Mouse (Mus musculus) embryo, embryonic 10.5 days (tissue): ENCODE results near the gene Fam120b.

Experiments used
- DNase-seq: peaks from one replicate; pipeline ENCODE4 v3.0.0-alpha.2; 2015; ENCODE audit warnings: low spot score

Fam120b gene

DNA sequence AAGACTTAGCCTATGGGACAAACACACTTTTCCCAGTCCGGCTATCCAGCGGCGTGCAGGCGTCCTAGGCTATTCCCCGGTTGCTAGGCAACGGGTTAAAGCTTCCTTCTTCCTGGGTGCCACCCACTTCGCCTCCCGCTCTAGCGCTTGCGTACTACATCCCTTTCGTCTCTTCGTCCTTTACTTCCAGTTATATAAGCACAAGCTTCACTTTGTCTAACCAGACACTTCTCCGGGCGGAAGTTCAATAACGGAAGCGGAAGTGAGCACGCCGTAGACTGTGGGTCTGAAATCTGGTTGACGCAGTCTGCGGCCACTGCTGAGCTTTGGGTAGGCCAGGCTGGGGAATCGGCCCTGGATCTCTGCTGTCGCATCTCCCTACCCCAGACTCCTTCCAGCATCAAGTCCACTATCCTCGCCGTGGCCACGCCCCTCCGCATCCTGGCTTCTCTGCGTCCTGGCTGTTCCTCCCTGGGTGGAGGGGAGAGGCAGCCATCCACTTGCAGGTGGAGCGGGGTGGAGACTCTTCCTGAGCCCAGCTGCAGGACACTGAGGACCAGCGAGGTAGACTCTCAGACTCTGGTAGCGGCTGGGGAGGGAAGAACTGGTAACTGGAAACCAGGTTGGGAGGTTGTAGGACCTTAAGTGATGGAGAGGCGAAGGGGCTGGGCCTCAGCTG is at the start of gene Fam120b:
Fam120b (plus strand) TSS at position 206 of the 679 bp plus-strand sequence.
- DNase-seq, result peak; percentile 95

DNA sequence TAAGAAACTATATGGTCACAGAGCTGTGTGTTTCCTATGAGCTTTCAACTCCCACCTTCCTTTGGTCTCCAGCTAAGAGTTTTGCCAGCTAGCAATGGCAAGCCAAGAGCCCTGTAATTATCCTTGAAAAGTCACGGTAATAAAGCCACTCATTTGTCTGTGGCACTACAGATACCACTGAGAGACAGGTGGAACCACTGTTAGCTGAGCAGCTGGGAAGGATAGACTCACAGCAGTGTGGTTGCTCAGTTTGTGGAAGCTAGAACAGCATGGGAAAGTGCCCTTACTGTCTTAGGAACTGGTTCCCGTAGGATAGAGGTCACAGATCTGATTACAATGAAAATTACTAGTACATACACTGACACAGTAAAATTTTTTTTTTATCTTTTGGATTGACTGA is 45.9 kb upstream of the Fam120b start:
- no peak for DNase-seq

DNA sequence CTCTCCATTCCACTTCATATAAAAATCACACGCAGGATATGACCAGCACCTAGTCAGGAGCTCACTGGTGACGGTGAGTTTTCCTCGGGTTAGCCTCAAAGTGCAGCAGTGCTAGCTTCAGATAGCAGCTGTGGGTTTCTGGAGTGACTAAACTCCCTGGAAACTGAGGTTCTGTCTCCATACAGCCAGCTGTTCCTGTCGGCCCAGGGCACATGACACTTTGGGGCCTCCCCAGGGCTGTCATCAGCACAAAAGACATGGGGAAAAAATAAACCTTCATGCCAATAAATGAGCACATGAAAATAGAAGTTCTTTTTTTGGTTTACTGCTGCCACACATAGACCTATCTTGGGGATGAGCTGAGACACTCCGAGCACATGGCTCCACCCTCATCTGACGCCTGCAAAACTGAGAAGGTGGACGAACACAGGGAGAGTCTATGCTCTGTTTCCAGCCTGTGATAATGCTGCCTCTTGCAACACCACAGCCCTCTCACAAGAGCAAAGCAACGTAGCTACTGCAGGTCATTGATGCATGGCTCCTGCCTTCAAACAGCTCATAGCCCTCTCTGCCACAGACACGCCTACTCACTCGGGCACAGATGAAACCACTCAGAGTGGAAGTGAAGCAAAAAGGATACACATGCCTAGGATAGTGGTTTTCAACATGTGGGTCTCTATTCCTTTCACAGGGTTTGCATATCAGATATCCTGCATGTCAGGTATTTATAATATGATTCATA is 43.0 kb upstream of the Fam120b start:
- no peak for DNase-seq

DNA sequence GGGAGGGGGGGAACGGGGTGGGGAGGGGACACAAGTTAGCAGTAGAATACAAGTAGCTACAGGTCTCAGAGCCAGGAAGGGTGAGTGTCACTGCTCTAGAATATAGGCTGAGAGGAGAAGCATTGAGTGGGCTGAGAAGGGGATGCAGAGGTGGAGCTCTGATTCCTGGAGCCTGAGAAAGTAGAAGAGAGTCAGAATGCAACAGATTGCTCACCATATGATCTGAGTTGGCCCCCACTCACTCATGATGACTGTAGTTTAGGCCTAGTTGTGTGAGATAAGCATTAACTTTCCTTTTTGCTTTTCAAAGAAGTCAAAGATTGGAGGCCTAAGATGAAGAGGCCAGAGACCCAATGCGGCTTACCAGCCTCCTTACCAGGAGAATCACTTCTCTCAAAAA is 42.0 kb upstream of the Fam120b start:
- DNase-seq, result no peak

DNA sequence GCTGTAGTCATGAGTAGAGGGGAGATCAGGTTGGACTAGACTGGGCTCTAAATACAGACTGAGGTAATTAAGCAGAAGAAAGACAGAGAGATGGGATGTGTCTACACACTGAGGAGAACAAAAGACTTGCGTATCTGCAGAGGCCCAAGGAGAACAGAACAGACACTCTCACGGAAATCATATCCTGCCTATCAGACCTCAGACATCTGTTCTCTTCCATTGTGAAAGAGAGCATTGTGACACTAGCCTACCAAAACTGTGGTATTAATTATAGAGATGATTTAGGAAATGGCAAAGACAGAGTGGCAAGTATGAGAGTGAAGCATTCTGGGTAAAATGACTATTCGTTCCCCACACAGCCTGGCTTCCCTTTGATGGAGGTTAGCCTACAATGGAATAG is 40.9 kb upstream of the Fam120b start:
- no peak for DNase-seq

DNA sequence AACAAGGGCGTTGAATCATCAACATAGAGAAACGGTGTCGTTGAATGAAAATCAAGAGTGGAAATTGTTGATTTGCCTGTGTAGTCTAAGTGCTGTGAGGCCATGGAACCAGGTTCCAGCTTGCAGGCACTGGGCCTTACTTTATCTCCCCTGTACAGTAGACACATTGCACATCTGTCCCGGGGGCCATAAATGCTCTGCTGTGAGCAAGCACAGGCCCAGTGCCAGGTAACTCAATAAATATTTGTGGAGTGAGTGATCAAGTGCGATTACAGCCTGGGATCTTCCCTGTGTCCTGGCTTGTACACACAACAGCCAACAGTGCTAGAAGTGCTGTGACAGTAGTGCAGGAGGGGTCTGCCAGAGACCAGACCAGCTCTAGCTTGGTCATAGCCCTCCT is 39.5 kb upstream of the Fam120b start:
- no peak for DNase-seq

DNA sequence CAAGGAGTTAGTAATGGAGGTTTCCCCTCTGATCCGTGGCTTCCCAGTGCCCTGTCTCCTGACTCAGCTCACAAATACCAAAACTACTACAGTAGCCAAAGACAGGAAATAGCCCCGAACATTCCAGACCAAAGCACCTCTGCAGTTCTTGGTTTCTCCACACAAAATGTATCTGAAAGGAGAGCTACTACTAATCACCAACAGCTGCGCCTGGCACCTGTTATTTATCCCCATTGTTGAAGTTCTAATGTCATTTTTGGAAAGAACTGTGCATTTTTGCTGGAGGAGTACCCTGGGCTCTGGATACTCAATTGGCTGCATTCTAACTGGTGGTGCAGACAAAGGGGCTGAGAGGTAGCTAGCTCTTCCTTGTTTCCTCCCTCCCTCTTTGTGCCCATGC is 38.9 kb upstream of the Fam120b start:
- DNase-seq, result no peak

DNA sequence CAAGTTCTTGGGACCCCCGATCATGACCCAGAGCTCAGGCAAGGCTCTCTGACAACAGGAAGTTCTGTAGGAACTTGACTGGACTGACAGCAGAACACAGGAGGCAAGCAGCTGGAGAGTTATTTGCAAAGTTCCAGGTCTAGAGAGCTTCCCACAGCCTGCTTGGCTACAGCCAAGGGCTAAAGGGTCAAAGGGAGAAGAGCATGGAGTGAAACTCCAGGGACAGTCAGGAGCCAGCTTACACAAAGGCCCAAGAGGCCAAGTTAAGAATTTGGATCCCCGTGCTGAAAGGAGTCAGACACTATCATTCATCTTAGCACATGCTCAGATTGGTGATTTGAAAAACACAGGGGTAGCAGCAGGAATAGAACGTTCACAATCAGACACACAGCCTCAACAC is 32.3 kb upstream of the Fam120b start:
- no peak for DNase-seq

DNA sequence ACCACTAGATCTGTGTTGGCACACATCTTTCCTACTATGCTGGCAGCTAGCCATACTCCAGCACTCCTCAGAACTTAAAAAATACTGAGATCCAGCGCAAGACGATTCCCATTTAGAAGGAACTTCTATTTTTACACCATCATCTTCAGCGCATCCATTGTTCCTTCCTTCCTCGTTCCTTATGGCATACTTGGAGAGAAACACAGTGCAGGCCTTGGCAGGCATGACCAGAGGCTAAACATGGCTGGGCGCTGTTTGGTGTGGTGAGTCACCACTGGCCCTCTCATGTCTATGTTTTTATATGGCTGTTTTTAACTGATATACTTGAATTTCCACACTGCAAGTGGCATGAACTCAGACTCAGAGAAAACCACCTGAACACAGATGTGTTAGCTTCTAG is 30.4 kb upstream of the Fam120b start:
- no peak for DNase-seq

DNA sequence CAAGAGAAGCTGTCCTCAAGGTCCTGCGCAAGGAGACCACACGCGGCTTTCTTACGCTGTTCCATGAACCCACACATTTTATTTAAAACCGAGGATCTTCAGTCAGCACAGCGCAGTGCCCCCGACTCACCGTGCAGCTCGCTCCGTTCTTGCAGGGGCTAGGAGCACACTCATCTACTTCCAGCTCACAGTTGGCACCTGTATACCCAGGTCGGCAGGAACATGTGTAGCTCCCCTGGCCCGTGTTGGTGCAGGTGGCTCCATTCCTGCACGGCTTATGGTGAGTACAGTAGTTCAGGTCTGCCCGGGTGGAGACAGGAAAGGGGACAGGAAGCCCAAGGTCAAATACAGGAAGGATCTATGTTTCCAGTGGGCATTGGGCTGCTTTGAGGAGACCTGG is 25.6 kb upstream of the Fam120b start:
- no peak for DNase-seq

DNA sequence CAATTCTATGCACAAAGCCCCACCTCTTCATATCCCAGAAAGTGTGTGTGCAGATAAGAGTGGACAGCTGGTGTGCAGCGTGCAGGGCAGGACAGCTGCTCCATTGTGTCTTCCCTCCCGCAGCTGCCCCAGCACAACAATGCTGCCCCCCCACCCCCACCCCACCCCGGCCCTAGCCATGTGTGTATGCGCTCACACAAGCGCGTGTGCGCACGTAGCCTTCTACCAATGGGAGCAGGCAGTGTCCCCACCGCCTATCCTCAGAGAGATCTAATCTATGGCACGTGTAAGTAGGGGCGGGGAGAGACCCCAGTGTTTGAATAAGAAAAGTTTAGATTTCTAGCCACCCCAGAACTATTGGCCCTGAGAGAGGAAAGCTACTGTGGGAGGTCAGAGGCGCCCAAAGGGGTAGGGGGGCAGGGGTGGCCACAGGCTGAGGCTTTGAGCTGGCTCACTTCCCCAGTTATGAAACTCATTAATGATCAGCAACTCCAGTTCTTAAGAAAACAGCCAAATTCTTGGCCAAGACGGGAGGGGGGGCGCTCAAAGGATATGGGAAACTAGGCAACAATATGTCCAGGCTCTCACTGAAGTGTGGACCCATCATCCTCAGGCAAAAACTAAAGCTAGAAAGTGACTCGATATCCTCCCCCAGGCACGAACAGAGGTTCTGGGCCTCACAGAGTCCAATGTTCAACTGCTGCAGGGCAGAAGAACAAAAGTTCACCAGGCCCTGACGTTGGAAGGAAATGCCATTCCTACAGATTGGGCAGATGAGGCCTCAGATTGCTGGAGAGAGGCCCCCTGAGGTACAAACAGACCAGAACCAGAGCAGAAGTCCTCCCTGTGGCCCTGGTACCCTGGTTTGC is 23.8 kb upstream of the Fam120b start:
- DNase-seq, result peak; percentile 70

DNA sequence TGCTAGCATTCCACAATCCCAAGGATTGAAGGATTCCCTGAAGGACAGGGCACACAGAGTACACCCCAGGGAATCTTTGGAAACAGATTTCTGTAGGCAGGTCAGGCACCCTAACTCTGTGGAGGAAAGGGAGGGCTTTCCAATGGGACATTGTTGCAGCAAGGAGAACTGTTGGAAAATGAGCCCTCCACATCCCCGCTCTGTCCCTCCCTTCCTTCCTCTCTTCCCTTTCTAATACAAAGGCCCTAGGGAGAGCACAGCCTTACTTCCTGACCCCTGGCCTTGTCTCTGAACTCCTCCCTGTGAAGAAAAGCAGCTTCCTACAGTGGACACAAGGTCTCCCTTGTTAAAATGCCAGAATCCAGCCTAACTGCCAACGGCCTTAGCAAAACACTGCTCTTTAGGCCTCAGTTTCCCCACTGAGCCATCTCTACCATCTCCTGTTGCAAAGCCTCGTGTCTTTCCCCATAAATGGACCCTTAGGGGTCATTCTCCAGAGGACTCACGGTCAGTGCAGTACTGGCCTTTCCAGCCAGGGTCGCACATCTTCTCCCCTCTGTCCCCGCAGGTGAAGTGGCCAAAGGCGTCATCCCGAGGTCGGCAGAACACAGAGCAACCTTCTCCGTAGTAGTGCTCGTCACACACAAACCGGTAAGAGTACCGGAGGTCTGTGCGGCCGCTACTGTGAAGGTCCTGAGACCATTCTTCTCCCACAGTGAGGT is 22.9 kb upstream of the Fam120b start:
- peak; percentile 17 for DNase-seq

DNA sequence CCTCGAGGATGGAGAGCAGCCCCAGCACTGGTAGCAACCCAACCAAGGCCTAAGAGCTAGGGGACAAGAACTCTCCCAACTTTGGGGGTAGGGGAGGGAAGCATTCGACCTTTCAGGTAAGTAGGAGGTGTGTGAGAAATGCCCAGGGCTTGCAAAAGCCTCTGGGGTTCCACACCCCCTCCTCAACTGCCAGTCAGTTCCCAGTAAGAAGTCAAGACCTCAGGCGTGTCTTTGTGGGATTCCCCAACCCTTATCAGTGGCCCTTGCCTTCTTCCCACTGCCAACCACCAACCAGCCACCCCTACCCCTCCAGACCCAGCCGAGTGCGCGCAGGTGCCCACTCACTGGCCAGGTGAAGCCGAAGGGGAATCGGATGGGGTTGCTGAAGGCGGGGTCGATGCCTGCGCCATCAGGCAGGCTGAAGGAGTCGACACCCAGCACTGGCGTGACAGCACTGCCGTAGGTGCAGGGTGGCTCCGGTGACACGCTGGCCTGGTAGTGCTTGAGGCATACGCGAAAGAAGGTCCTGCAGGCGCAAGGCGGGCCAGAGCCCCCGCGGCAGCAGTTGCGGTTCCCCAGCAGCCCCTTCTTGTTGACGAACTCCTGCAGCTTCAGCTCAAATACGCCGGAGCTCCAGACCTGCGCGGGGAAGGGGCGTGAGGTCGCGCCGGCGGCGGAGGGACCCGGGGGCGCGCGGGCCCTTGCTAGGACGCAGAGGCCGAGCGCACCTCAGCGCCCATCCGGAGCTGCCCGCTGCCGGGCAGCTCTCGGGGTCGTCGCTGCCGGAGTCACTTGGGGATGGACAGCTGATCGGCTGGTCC is 21.5 kb upstream of the Fam120b start:
- DNase-seq, result peak; percentile 36

DNA sequence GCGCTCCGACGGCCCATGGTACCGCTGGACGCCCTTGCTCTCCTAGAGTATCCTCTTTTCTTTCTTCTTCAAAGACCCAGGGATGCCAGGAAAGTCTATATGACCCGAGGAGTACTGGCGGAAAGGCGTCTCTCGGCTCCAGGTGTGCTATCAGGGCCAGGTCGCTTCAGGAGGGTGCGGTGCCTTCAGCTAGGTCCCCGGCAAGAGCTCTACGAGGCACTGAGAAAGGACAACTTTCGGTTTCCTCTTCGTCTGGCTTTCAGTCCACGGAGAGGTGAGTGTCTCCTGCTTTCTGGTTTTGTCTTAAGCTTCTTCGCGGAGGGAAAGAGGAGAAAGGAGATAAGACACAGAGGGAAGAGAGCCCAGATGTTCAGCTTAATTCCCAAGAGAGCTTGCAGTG is 20.8 kb upstream of the Fam120b start:
- DNase-seq, result no peak

DNA sequence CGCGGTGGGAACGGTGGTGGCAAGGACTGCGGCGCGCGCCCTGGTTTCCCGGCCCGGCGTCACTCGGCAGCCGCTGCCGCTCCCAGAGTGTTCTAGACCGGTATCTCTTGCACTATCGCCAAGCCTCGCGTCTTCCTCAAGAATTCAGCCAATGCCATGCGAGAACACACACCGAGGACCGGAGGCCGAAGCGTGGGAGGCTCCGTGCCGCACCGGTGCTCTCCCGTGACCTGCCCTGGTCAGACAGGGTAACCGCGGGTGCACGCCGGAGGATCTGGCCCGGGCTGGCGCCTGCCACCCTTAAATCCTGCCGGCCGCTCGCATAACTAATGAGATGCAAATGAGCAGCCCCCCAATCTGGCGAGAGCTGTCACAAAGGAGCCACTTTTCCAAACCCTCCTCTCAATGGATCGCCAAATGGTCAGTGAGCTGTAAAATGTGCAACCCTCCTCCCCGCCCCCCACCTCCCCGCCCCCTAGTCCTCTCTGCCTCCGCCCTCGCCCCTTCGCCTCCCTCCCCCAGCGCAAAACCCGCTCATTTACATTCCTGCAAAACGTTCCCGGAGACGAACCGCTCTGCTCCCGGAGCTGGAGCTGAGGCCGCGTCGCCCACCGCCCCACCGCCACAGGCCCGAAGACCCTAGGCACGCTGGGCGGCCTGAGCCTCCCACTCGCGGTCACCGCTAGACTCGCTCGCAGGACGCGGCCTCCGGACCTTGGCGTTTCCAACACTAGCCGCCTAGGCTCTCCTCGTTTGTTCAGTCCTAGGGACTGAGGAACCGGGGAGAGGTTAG is 20.1 kb upstream of the Fam120b start:
- DNase-seq, result peak; percentile 85

DNA sequence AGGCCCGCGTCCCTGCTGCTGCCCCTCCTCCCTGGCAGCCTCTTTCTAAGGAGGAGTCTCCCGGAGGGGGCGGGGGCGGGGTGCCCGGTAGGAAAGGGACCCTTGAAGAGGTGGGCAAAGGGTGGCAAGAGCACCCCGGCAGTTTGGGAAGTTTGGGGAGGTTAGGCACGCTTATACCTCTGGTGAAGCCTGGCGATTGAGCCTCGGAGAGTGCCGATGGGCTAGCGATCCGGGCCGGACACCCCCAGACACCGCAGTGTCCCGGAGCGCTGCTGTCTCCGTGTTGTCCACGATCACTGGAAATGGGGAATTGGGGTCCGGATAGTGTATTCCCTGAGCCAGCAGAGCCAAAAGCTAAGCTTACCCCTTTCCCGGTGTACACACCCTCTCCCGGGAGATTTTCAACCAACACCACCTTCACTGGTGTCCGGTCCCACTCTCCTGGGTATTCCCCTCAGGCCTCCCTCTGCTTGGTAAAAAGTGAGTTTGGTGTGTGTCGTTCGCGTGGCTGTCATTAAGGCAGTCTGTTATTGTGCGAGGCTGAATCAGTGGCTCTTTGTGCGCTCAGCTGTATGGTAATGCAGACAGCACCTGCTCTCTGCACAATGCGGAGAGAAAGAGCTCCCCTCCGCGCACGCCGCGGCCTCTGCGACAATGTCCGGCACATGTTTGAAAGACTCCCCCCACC is 19.4 kb upstream of the Fam120b start, which contains the start of gene Dll1:
Dll1 (minus strand) TSS at position 379 of the 688 bp plus-strand sequence.
- DNase-seq, result peak; percentile 79

DNA sequence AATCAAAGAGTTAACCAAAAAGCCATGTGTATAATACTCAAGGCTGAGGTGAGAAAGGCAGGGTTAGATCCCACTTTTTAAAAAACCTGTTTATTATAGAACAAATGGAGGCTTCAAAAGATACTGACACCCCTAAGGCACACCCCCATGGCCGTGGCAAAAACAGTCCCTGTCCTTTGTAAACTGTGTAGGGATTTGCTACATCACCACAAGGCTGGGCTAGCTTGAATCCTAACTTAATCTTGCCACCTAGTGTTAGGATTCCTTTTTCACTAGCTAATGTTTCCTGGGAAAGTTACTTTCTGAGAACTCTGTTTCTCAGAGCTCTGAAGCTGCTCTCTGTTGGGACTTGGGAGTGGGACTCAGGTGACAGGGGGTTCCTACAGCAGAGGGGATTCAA is 18.1 kb upstream of the Fam120b start:
- DNase-seq, result peak; percentile 80

DNA sequence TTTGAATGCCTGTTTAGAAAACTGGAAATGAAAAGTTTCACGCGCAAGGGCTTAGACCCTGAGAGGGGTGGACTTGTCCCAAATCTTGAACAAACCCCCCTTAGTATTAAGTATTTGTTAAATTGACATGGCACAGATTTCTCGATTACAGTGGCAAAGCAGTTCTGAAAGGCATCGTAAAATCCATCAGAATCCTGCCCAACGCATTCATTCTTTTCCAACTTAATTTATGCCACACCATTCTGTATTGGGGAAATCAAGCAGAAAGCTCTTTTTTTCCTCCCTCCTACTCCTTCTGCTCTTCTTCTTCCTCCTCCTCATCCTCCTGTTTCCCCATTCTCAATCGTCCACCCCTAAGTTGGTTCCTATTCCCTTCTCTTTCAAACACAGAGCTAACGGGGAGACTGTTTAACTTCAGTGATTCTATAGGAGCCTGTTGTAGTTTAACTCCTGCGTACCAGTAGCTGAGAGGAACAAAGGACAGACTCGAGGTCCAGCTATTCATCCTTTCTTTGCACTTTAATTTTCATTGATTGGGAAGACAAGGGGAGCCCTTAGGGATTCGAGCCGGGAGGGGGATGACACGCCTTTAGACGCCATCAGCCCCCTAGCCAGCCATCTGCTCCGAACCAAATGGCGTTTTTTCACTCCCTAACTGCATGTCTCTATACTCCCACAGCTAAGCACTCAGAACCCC is 17.4 kb upstream of the Fam120b start:
- peak; percentile 69 for DNase-seq
